Mouse (Mus musculus) lung, embryonic 14.5 days (tissue): ENCODE measurements around the gene Ptpa. TPM values are rescaled to one million over a fixed set of nuclear protein-coding genes. Genes with fewer than 3 reads are reported as not detected.
"Not testable (repeated sequence)": the region's sequence is repeated elsewhere in the genome, so short reads cannot be mapped to it uniquely, and the experiment has no call there.

Experiments
- ATAC-seq: fragments of 200-750 bp; cut with Nextera tagmentation; 2 replicates; pipeline ENCODE4 v1.8.0; 2017; ENCODE audit warnings: mild to moderate bottlenecking, moderate TSS enrichment, moderate library complexity; ENCODE audit not compliant: insufficient read depth
- DNase-seq: peaks from one replicate; pipeline ENCODE4 v3.0.0-alpha.2; 2015
- H3K27ac ChIP-seq: fragments of 300-500 bp; sonication (generic); 2 replicates; pipeline ENCODE4 v1.5.1; 2014; ENCODE audit warnings: low read depth, mild to moderate bottlenecking, moderate library complexity
- H3K27me3 ChIP-seq: fragments of 300-500 bp; sonication (generic); 2 replicates; pipeline ENCODE4 v1.6.1; 2014; ENCODE audit warnings: low read length, control low read depth; ENCODE audit not compliant: insufficient read depth
- H3K36me3 ChIP-seq: fragments of 300-500 bp; sonication (generic); 2 replicates; pipeline ENCODE4 v1.6.1; 2014; ENCODE audit warnings: control low read depth; ENCODE audit not compliant: insufficient read depth
- H3K4me1 ChIP-seq: fragments of 300-500 bp; sonication (generic); 2 replicates; pipeline ENCODE4 v1.6.1; 2014; ENCODE audit warnings: antibody characterized with exemption, control low read depth; ENCODE audit not compliant: insufficient read depth
- H3K4me2 ChIP-seq: fragments of 300-500 bp; sonication (generic); 2 replicates; pipeline ENCODE4 v1.6.1; 2014; ENCODE audit warnings: mild to moderate bottlenecking
- H3K4me3 ChIP-seq: fragments of 300-500 bp; sonication (generic); 2 replicates; pipeline ENCODE4 v1.5.1; 2014; ENCODE audit warnings: low read depth, low read length
- H3K9ac ChIP-seq: fragments of 300-500 bp; sonication (generic); 2 replicates; pipeline ENCODE4 v1.6.1; 2014
- H3K9me3 ChIP-seq: fragments of 300-500 bp; sonication (generic); 2 replicates; pipeline ENCODE4 v1.6.1; 2016; ENCODE audit warnings: low read depth, low read length, control low read depth
- CTCF ChIP-seq: IDR thresholded peaks from 2 replicates; pipeline ENCODE4 v1.5.1; 2016; ENCODE audit warnings: antibody characterized with exemption, low read depth
- WGBS: fragments of 180-500 bp; shearing (Covaris S2); extraction: QIAGEN DNeasy Blood & Tissue Kit; methylation state at CpG from one replicate; pipeline ENCODE4 v1.1.7; 2014; 5-methylcytosine and 5-hydroxymethylcytosine counted together
- polyA plus RNA-seq: library from polyadenylated mRNA; unstranded; fragments of >200 nt; fragmentation: Nextera tagmentation; extraction: Ambion mirVana; gene quantifications from 2 replicates; pipeline ENCODE4 v1.2.1, GENCODE M21; 2014

The Ptpa gene
- polyA plus RNA-seq, 1 experiment from 2014 or later = 95.5 TPM

DNA sequence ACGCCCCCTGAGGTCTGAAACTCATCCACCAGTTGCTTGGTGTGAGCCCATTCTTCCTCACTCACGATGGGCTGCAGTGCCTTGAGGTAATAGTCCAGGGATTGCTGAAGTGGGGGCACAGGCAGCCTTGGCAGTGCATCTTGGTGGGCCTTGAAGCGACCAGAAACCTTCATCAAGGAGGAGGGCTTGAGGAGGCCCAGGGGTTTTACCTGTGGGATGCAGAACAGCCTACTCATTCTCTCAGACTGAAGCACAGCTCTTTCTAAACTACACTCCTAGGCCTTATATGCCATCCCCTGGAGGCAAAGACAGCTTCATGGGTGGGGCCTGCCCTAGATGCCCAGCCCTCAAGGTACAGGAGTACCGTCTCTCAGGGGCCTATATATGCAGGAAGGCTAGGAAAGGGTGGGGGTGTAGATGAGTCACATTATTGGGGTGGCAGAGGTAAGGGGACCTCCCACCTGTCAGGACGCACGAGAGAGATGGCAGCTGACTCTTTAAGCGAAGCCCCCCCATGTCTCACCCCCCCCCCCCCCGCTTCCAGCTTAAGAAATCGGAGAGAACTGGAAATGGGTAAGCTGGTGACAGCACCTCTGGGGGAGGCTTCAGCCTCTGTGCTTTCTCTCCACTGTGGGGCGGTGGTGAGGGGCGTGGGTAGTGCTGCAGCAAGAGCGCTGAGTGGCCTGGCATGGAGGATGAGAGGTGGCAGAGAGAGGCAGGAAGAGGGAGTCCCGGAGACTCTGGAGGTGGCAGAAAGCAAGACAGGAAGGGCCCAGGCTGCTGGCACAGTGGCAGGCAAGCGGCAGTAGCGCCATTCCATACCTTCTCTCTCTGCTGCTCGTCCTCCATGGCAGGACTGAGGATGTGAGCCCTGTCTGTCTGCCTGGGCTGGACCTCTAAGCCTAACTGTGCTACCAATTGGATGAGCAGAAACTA, 2.5 kb upstream of the Ptpa start:
- H3K4me3 ChIP-seq = no peak overlapping the region
- DNase-seq (no peak), ATAC-seq (no peak)
- WGBS = 76% methylated on average over 16 of the region's 16 CpGs
- H3K27ac ChIP-seq = no peak overlapping the region
- H3K4me1 ChIP-seq = peaks cover 5% of the 10 kb centered on the region; the same call in 1 of the 2 replicates
- H3K27me3 ChIP-seq = no peaks in the 10 kb centered on the region
- H3K9ac ChIP-seq = no peak overlapping the region
- no peak overlapping the region for H3K4me2 ChIP-seq
- peaks cover 13% of the 10 kb centered on the region; the same call in 1 of the 2 replicates for H3K36me3 ChIP-seq
- H3K9me3 ChIP-seq = no peaks in the 10 kb centered on the region
- TF ChIP-seq CTCF = no peak

DNA sequence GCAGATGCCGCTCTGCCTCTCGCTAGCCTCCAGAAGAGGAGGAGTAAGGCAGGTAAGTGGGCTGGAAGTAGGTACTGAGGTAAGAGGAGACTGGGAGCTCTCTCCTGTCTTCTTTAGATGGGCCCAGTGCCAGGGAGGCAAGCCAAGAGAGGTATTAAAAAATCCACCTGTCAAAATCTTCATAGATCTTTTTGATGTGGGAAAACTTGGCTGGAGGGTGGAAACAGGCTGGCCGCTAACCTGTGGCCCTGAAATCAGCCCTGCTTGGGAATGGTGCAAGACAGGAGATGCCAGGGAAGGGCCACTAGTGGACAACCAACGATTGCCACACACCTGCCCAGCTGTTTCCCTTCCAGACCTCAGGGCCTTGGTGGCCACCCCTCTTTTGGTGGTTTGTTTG, 1.7 kb upstream of the Ptpa start:
- 0 out of 2 replicates have a peak, but pooled peaks cover 7% of the 10 kb centered on the region for H3K36me3 ChIP-seq
- TF ChIP-seq CTCF = no peak
- H3K9me3 ChIP-seq = no peaks in the 10 kb centered on the region
- DNase-seq (no peak), ATAC-seq (no peak)
- no peak overlapping the region; the same call in 1 of the 2 replicates for H3K4me3 ChIP-seq
- H3K4me2 ChIP-seq = peak overlapping the region; percentile 92
- H3K27me3 ChIP-seq = no peaks in the 10 kb centered on the region
- H3K27ac ChIP-seq = no peak overlapping the region
- no peak overlapping the region for H3K9ac ChIP-seq
- peaks cover 9% of the 10 kb centered on the region; the same call in 1 of the 2 replicates for H3K4me1 ChIP-seq
- WGBS = 80% methylated on average over 4 of the region's 4 CpGs

DNA sequence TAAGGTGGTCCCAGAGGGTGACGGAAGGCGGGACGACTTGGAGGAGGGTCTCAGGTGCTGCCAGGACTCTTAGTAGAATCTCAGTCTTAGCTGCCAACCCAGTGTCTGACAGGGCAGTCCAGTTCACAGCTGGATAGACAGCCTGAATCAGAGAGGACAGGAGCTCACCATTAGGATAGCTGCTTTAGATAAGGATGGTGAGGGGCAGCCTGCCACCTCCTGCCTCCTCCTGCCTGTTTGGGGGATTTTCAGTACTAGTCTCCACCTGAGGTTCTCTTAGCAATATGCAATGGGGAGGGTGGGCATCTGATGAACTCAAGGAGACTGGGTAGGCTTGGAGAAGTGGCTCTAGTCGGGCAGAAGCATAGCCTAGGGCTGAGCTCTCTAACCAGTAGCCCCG, 1.2 kb upstream of the Ptpa start:
- no peak overlapping the region for H3K27ac ChIP-seq
- WGBS = 50% methylated on average over 5 of the region's 5 CpGs
- H3K36me3 ChIP-seq = 0 out of 2 replicates have a peak, but pooled peaks cover 4% of the 10 kb centered on the region
- H3K27me3 ChIP-seq = no peaks in the 10 kb centered on the region
- no peaks in the 10 kb centered on the region for H3K9me3 ChIP-seq
- H3K4me3 ChIP-seq = peak overlapping the region; percentile 93
- H3K4me2 ChIP-seq = peak overlapping the region; percentile 92
- peak overlapping the region; percentile 91 for H3K9ac ChIP-seq
- DNase-seq (no peak), ATAC-seq (0 out of 2 replicates have a peak, but pooled peaks have one; percentile 4)
- TF ChIP-seq CTCF = no peak
- H3K4me1 ChIP-seq = peaks cover 13% of the 10 kb centered on the region; the same call in 1 of the 2 replicates

DNA sequence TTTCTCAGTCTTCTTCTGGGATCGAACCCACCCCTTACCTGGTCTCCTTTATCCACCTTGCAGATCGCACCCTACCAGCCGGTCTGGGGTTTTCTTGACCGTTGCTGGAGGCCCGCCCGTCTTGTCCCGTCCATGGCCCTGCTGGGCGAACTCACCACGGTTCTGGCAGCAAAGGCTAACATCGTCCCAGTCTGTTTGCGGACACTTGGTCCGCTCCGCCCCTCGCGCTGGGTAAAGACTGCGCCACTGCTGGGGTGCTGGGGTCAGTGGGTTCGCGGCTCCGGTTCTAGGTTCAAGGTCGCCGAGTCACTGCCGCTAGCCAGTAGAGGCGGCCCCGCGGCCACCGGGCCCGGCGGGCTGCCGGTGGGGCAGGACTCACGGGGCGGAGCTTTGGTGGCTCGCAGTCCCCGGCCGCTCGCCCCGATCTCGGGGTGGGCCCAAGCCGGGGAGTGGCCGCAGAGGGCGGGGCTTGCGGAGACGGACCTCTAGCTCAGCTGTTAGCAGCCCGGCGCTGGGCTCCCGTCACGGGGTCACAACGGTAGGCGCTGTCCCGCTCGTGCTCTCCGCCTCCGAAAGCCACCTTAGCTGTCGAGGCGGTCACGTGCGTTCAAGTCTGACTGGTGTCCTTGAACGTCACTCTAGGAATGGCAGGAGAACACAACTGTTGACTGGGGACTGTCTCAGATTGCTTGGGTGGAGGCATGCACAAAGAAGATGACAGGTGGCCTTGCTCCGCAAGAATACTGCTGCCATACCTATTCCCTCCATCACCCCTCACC, 493 bp upstream of the Ptpa start, which contains the start of gene Crat:
TSS of gene Crat (minus strand) at position 657 of the 779 bp plus-strand sequence.
- Histone ChIP-seq H3K9ac (peak within 1 kb of the TSS; percentile 91), H3K4me3 (peak within 1 kb of the TSS; percentile 93), H3K27ac (peak within 1 kb of the TSS; percentile 98), H3K36me3 (no peaks in the 10 kb centered on the region), H3K4me2 (peak within 1 kb of the TSS; percentile 92), H3K9me3 (no peaks in the 10 kb centered on the region), H3K27me3 (no peaks in the 10 kb centered on the region), H3K4me1 (peaks cover 13% of the 10 kb centered on the region; the same call in 1 of the 2 replicates)
- DNase-seq (peak; percentile 93), ATAC-seq (peak; percentile 93)
- WGBS = under 1% methylated on average over 57 of the region's 58 CpGs
- TF ChIP-seq CTCF = no peak

DNA sequence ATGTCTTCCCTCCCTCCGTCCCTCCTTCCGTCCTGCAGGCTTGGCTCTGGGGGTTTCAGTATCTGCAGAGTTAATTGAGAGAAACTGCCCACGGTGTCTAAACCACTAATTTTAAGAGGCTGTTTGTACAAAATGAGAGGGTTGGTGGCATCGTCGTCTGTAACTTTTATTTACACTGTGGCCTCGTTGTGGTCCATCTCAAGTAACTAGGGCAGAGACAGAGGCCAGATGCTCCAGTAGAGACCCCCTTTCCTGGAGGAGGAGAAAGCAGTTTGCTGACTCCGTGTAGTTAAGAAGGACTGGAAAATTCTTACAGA, 768 bp downstream of the Ptpa start:
- H3K4me3 ChIP-seq = peak overlapping the region; percentile 93
- peaks cover 7% of the 10 kb centered on the region; the same call in 1 of the 2 replicates for H3K36me3 ChIP-seq
- no peaks in the 10 kb centered on the region for H3K9me3 ChIP-seq
- no peaks in the 10 kb centered on the region for H3K27me3 ChIP-seq
- H3K4me1 ChIP-seq = peaks cover 13% of the 10 kb centered on the region; the same call in 1 of the 2 replicates
- WGBS = 0% methylated on average over 7 of the region's 7 CpGs
- H3K4me2 ChIP-seq = peak overlapping the region; percentile 92
- DNase-seq = peak; percentile 48
- H3K27ac ChIP-seq = peak overlapping the region; percentile 98
- no peak for TF ChIP-seq CTCF
- no peak for ATAC-seq
- H3K9ac ChIP-seq = peak overlapping the region; percentile 91

DNA sequence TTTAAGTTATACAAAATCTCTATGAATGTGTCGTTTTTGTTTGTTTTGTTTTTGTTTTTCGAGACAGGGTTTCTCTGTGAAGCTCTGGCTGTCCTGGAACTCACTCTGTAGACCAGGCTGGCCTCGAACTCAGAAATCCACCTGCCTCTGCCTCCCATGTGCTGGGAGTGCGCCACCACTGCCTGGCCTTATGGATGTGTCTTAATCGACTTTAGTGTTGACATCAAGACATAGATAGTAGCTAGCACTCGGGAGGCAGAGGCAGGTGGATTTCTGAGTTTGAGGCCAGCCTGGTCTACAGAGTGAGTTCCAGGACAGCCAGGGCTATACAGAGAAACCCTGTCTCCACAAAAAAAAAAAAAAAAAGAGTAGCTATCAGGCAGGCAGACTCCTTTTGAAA, 1.3 kb downstream of the Ptpa start:
- Histone ChIP-seq H3K4me1 (peaks cover 13% of the 10 kb centered on the region; the same call in 1 of the 2 replicates), H3K4me3 (peak overlapping the region; percentile 93)
- not testable (repeated sequence) for H3K27ac ChIP-seq

More for the DNA sequence above, 1.3 kb downstream of the Ptpa start:
- peak overlapping the region; percentile 92 for H3K4me2 ChIP-seq
- WGBS = 74% methylated on average over 6 of the region's 6 CpGs
- not testable (repeated sequence) for H3K27me3 ChIP-seq, H3K9ac ChIP-seq, H3K9me3 ChIP-seq, H3K36me3 ChIP-seq, DNase-seq, ATAC-seq
